Mouse (Mus musculus): ENCODE data around the gene Bak1. TPM values are rescaled to one million over a fixed set of nuclear protein-coding genes. Genes with fewer than 3 reads are reported as not detected.
A peak's percentile ranks its signal among the peaks of the same experiment; 100 is the strongest.

Bak1 gene
- polyA plus RNA-seq, 1 experiment: 50.3 TPM

- 30% methylated on average over 11 of the region's 11 CpGs for WGBS
- no peak for TF ChIP-seq POLR2A (IDR thresholded peaks at IDR 0.05; ENCODE audit: low read depth, low read length)
- no peak for TF ChIP-seq CTCF (IDR thresholded peaks at IDR 0.05; ENCODE audit: extremely low read depth, insufficient read depth, insufficient read length, insufficient replicate concordance)
- Histone ChIP-seq H3K4me1 (ENCODE audit: control insufficient read depth, insufficient read depth, insufficient read length) (no peaks in the 10 kb centered on the region), H3K36me3 (ENCODE audit: control insufficient read depth, insufficient read depth, low read length) (no peaks in the 10 kb centered on the region), H3K4me3 (ENCODE audit: extremely low read depth, insufficient read depth, insufficient read length) (no peak overlapping the region), H3K27me3 (ENCODE audit: control insufficient read depth, insufficient read depth, low read length) (no peaks in the 10 kb centered on the region), H3K27ac (ENCODE audit: insufficient read depth, low read length) (no peak overlapping the region)
- no peak for DNase-seq (ENCODE audit: low read depth in 1 of 2, low spot score in 2 of 2)
These were observed 23.2 kb downstream of the Bak1 start for GRCm38 (mm10) chr17:27005644-27006043.

GRCm38 (mm10) chr17:27004903-27005485, 23.8 kb downstream of the Bak1 start:
- no peak for DNase-seq (ENCODE audit: low read depth in 1 of 2, low spot score in 2 of 2)
- no peak overlapping the region for H3K4me3 ChIP-seq (ENCODE audit: extremely low read depth, insufficient read depth, insufficient read length)
- H3K36me3 ChIP-seq (ENCODE audit: control insufficient read depth, insufficient read depth, low read length): no peaks in the 10 kb centered on the region
- TF ChIP-seq POLR2A (IDR thresholded peaks at IDR 0.05; ENCODE audit: low read depth, low read length): no peak
- no peak for TF ChIP-seq CTCF (IDR thresholded peaks at IDR 0.05; ENCODE audit: extremely low read depth, insufficient read depth, insufficient read length, insufficient replicate concordance)
- H3K27ac ChIP-seq (ENCODE audit: insufficient read depth, low read length): no peak overlapping the region
- WGBS: 85% methylated on average over 19 of the region's 19 CpGs
- H3K27me3 ChIP-seq (ENCODE audit: control insufficient read depth, insufficient read depth, low read length): no peaks in the 10 kb centered on the region
- no peaks in the 10 kb centered on the region; the same call in 1 of the 2 replicates for H3K4me1 ChIP-seq (ENCODE audit: control insufficient read depth, insufficient read depth, insufficient read length)

- no peaks in the 10 kb centered on the region; the same call in 1 of the 2 replicates for H3K4me1 ChIP-seq (ENCODE audit: control insufficient read depth, insufficient read depth, insufficient read length)
- H3K27ac ChIP-seq (ENCODE audit: insufficient read depth, low read length): no peak overlapping the region
- WGBS: 75% methylated on average over 9 of the region's 9 CpGs
- DNase-seq (ENCODE audit: low read depth in 1 of 2, low spot score in 2 of 2): peak in 1 of 2 experiments; percentile 60
- H3K27me3 ChIP-seq (ENCODE audit: control insufficient read depth, insufficient read depth, low read length): no peaks in the 10 kb centered on the region
- no peaks in the 10 kb centered on the region for H3K36me3 ChIP-seq (ENCODE audit: control insufficient read depth, insufficient read depth, low read length)
- TF ChIP-seq POLR2A (IDR thresholded peaks at IDR 0.05; ENCODE audit: low read depth, low read length) (no peak), CTCF (IDR thresholded peaks at IDR 0.05; ENCODE audit: extremely low read depth, insufficient read depth, insufficient read length, insufficient replicate concordance) (peak; percentile 48; the same call in 1 of the 2 replicates)
- no peak overlapping the region for H3K4me3 ChIP-seq (ENCODE audit: extremely low read depth, insufficient read depth, insufficient read length)
These were observed 24.4 kb downstream of the Bak1 start for GRCm38 (mm10) chr17:27004431-27004830.

GRCm38 (mm10) chr17:27001889-27002288, 26.9 kb downstream of the Bak1 start:
- Histone ChIP-seq H3K4me3 (ENCODE audit: extremely low read depth, insufficient read depth, insufficient read length) (no peak overlapping the region), H3K36me3 (ENCODE audit: control insufficient read depth, insufficient read depth, low read length) (no peaks in the 10 kb centered on the region), H3K4me1 (ENCODE audit: control insufficient read depth, insufficient read depth, insufficient read length) (no peaks in the 10 kb centered on the region; the same call in 1 of the 2 replicates), H3K27me3 (ENCODE audit: control insufficient read depth, insufficient read depth, low read length) (no peaks in the 10 kb centered on the region), H3K27ac (ENCODE audit: insufficient read depth, low read length) (no peak overlapping the region)
- TF ChIP-seq CTCF (IDR thresholded peaks at IDR 0.05; ENCODE audit: extremely low read depth, insufficient read depth, insufficient read length, insufficient replicate concordance) (peak; percentile 39; the same call in 1 of the 2 replicates), POLR2A (IDR thresholded peaks at IDR 0.05; ENCODE audit: low read depth, low read length) (no peak)
- WGBS: 62% methylated on average over 6 of the region's 6 CpGs
- peak in 1 of 2 experiments; percentile 45 for DNase-seq (ENCODE audit: low read depth in 1 of 2, low spot score in 2 of 2)

- Histone ChIP-seq H3K27ac (ENCODE audit: insufficient read depth, low read length) (no peak overlapping the region), H3K27me3 (ENCODE audit: control insufficient read depth, insufficient read depth, low read length) (no peaks in the 10 kb centered on the region), H3K36me3 (ENCODE audit: control insufficient read depth, insufficient read depth, low read length) (no peaks in the 10 kb centered on the region), H3K4me1 (ENCODE audit: control insufficient read depth, insufficient read depth, insufficient read length) (no peaks in the 10 kb centered on the region; the same call in 1 of the 2 replicates), H3K4me3 (ENCODE audit: extremely low read depth, insufficient read depth, insufficient read length) (no peak overlapping the region)
- peak; percentile 29 to 60 for DNase-seq (ENCODE audit: low read depth in 1 of 2, low spot score in 2 of 2)
- 78% methylated on average over 7 of the region's 7 CpGs for WGBS
- TF ChIP-seq CTCF (IDR thresholded peaks at IDR 0.05; ENCODE audit: extremely low read depth, insufficient read depth, insufficient read length, insufficient replicate concordance) (peak; percentile 45; the same call in 1 of the 2 replicates), POLR2A (IDR thresholded peaks at IDR 0.05; ENCODE audit: low read depth, low read length) (no peak)
These were observed 27.7 kb downstream of the Bak1 start for GRCm38 (mm10) chr17:27001151-27001550.

- WGBS: 41% methylated on average over 12 of the region's 12 CpGs
- H3K36me3 ChIP-seq (ENCODE audit: control insufficient read depth, insufficient read depth, low read length): no peaks in the 10 kb centered on the region
- DNase-seq (ENCODE audit: low read depth in 1 of 2, low spot score in 2 of 2): no peak
These were observed 28.8 kb downstream of the Bak1 start for GRCm38 (mm10) chr17:26999996-27000395.

GRCm38 (mm10) chr17:26998283-26998682, 30.5 kb downstream of the Bak1 start:
- 52% methylated on average over 15 of the region's 15 CpGs for WGBS

More at GRCm38 (mm10) chr17:26999996-27000395, 28.8 kb downstream of the Bak1 start:
- Histone ChIP-seq H3K4me3 (ENCODE audit: extremely low read depth, insufficient read depth, insufficient read length) (peak overlapping the region; percentile 29; the same call in 1 of the 2 replicates), H3K27me3 (ENCODE audit: control insufficient read depth, insufficient read depth, low read length) (no peaks in the 10 kb centered on the region), H3K27ac (ENCODE audit: insufficient read depth, low read length) (no peak overlapping the region), H3K4me1 (ENCODE audit: control insufficient read depth, insufficient read depth, insufficient read length) (no peaks in the 10 kb centered on the region; the same call in 1 of the 2 replicates)
- TF ChIP-seq POLR2A (IDR thresholded peaks at IDR 0.05; ENCODE audit: low read depth, low read length) (no peak), CTCF (IDR thresholded peaks at IDR 0.05; ENCODE audit: extremely low read depth, insufficient read depth, insufficient read length, insufficient replicate concordance) (no peak)

More at GRCm38 (mm10) chr17:26998283-26998682, 30.5 kb downstream of the Bak1 start:
- Histone ChIP-seq H3K4me3 (ENCODE audit: extremely low read depth, insufficient read depth, insufficient read length) (no peak overlapping the region), H3K27ac (ENCODE audit: insufficient read depth, low read length) (no peak overlapping the region), H3K27me3 (ENCODE audit: control insufficient read depth, insufficient read depth, low read length) (no peaks in the 10 kb centered on the region), H3K4me1 (ENCODE audit: control insufficient read depth, insufficient read depth, insufficient read length) (no peaks in the 10 kb centered on the region; the same call in 1 of the 2 replicates), H3K36me3 (ENCODE audit: control insufficient read depth, insufficient read depth, low read length) (no peaks in the 10 kb centered on the region)
- no peak for TF ChIP-seq POLR2A (IDR thresholded peaks at IDR 0.05; ENCODE audit: low read depth, low read length)
- no peak for TF ChIP-seq CTCF (IDR thresholded peaks at IDR 0.05; ENCODE audit: extremely low read depth, insufficient read depth, insufficient read length, insufficient replicate concordance)
- no peak for DNase-seq (ENCODE audit: low read depth in 1 of 2, low spot score in 2 of 2)
